Mouse (Mus musculus): ENCODE data around the gene Rnps1. TPM values are rescaled to one million over a fixed set of nuclear protein-coding genes. Genes with fewer than 3 reads are reported as not detected.
A peak's percentile ranks its signal among the peaks of the same experiment; 100 is the strongest.

The Rnps1 gene
- total and polyA plus RNA-seq, 2 experiments from 2014 or later: 260 to 350 TPM

DNA sequence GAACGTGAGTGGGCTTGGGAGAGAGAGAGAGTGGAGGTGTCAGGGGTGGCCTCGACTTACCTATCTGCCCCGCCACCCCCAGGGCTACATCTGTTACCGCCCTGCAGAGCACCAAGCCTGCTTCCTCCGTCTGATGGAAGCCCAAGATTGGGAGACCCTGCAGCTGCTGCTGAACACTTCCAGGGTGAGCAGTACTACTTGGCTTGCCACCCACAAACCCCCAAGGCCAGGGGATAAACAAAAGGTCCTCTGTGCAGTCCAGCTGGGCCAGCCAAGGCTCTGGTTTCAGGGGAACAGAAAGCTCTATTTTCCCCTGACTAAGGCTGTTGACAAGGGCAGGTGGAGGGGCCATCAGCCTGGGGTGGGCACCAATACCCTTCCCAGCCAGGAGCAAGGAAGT lies 60.2 kb downstream of the Rnps1 start:
- H3K4me2 ChIP-seq (ENCODE audit: low read depth, low read length, poor library complexity, severe bottlenecking): no peak overlapping the region
- H3K9ac ChIP-seq (replicated peaks; ENCODE audit: low read length, poor library complexity, severe bottlenecking): no peak overlapping the region
- DNase-seq (ENCODE audit: low spot score) (peak; percentile 54), ATAC-seq (ENCODE audit: low FRiP score) (no peak)
- H3K9me3 ChIP-seq (ENCODE audit: low read length): no peaks in the 10 kb centered on the region
- H3K27ac ChIP-seq (ENCODE audit: low read depth, low read length): no peak overlapping the region
- H3K36me3 ChIP-seq (ENCODE audit: insufficient read depth, low read length): peaks cover 35% of the 10 kb centered on the region
- H3K4me1 ChIP-seq (ENCODE audit: insufficient read depth, low read length): peaks cover 20% of the 10 kb centered on the region
- TF ChIP-seq CTCF (IDR thresholded peaks at IDR 0.05): no peak
- H3K27me3 ChIP-seq (ENCODE audit: insufficient read depth, low read length): no peaks in the 10 kb centered on the region
- H3K4me3 ChIP-seq (ENCODE audit: low read depth, low read length): no peak overlapping the region
- 82% methylated on average over 5 of the region's 5 CpGs for WGBS

Other genes with a start within 250 kb of the Rnps1 start
- gene Atp6v0c, start 244.9 kb upstream of the Rnps1 start, total RNA-seq (2014; rRNA removed): 730 and 771 TPM in 2 replicates
- gene Atp6v0c, start 244.9 kb upstream of the Rnps1 start, polyA plus RNA-seq (2015; fragmentation: Nextera tagmentation; extraction: Ambion mirVana): 2,426 and 2,595 TPM in 2 replicates
- gene Tbc1d24, start 209.0 kb upstream of the Rnps1 start, total RNA-seq (2014; rRNA removed): 146 and 168 TPM in 2 replicates
- 27.4 and 27.6 TPM in 2 replicates for gene Tbc1d24, start 209.0 kb upstream of the Rnps1 start, polyA plus RNA-seq (2015; fragmentation: Nextera tagmentation; extraction: Ambion mirVana)
- 19.4 and 23.6 TPM in 2 replicates for gene Ntn3, start 205.0 kb upstream of the Rnps1 start, total RNA-seq (2014; rRNA removed)
- 4.0 and 4.3 TPM in 2 replicates for gene Ntn3, start 205.0 kb upstream of the Rnps1 start, polyA plus RNA-seq (2015; fragmentation: Nextera tagmentation; extraction: Ambion mirVana)
- 17.4 and 17.9 TPM in 2 replicates for gene Tedc2, start 193.7 kb upstream of the Rnps1 start, total RNA-seq (2014; rRNA removed)
- 9.0 and 11.1 TPM in 2 replicates for gene Tedc2, start 193.7 kb upstream of the Rnps1 start, polyA plus RNA-seq (2015; fragmentation: Nextera tagmentation; extraction: Ambion mirVana)
- gene Ccnf, start 163.1 kb upstream of the Rnps1 start, total RNA-seq (2014; rRNA removed): 6.2 and 6.7 TPM in 2 replicates
- gene Ccnf, start 163.1 kb upstream of the Rnps1 start, polyA plus RNA-seq (2015; fragmentation: Nextera tagmentation; extraction: Ambion mirVana): 5.0 and 5.3 TPM in 2 replicates
- gene Abca17, start 63.5 kb upstream of the Rnps1 start, total RNA-seq (2014; rRNA removed): 0.99 and 1.8 TPM in 2 replicates
- 1.0 and 1.1 TPM in 2 replicates for gene Abca17, start 63.5 kb upstream of the Rnps1 start, polyA plus RNA-seq (2015; fragmentation: Nextera tagmentation; extraction: Ambion mirVana)
- gene Abca3, start 62.6 kb upstream of the Rnps1 start, total RNA-seq (2014; rRNA removed): 91.3 and 95.9 TPM in 2 replicates
- 28.8 and 32.7 TPM in 2 replicates for gene Abca3, start 62.6 kb upstream of the Rnps1 start, polyA plus RNA-seq (2015; fragmentation: Nextera tagmentation; extraction: Ambion mirVana)
- gene Eci1, start 12.1 kb downstream of the Rnps1 start, total RNA-seq (2014; rRNA removed): 20.6 and 26.6 TPM in 2 replicates
- 31.0 and 41.1 TPM in 2 replicates for gene Eci1, start 12.1 kb downstream of the Rnps1 start, polyA plus RNA-seq (2015; fragmentation: Nextera tagmentation; extraction: Ambion mirVana)
- gene Dnase1l2, start 28.5 kb downstream of the Rnps1 start, total RNA-seq (2014; rRNA removed): 5.0 and 5.6 TPM in 2 replicates
- gene Dnase1l2, start 28.5 kb downstream of the Rnps1 start, polyA plus RNA-seq (2015; fragmentation: Nextera tagmentation; extraction: Ambion mirVana): 0.94 and 1.1 TPM in 2 replicates
- gene E4f1, start 55.7 kb downstream of the Rnps1 start, total RNA-seq (2014; rRNA removed): 35.1 and 38.0 TPM in 2 replicates
- gene E4f1, start 55.7 kb downstream of the Rnps1 start, polyA plus RNA-seq (2015; fragmentation: Nextera tagmentation; extraction: Ambion mirVana): 25.6 and 30.6 TPM in 2 replicates
- 49.6 and 50.1 TPM in 2 replicates for gene Pgp, start 55.8 kb downstream of the Rnps1 start, total RNA-seq (2014; rRNA removed)
- 86.8 and 88.7 TPM in 2 replicates for gene Pgp, start 55.8 kb downstream of the Rnps1 start, polyA plus RNA-seq (2015; fragmentation: Nextera tagmentation; extraction: Ambion mirVana)
- 0.57 TPM in 1 of 2 replicates, not detected in the other for gene Bricd5, start 59.3 kb downstream of the Rnps1 start, total RNA-seq (2014; rRNA removed)
- gene Bricd5, start 59.3 kb downstream of the Rnps1 start, polyA plus RNA-seq (2015; fragmentation: Nextera tagmentation; extraction: Ambion mirVana): 0.83 and 0.95 TPM in 2 replicates
- 51.8 and 60.8 TPM in 2 replicates for gene Mlst8, start 64.5 kb downstream of the Rnps1 start, total RNA-seq (2014; rRNA removed)
- 28.4 and 29.5 TPM in 2 replicates for gene Mlst8, start 64.5 kb downstream of the Rnps1 start, polyA plus RNA-seq (2015; fragmentation: Nextera tagmentation; extraction: Ambion mirVana)
- gene Caskin1, start 74.0 kb downstream of the Rnps1 start, total RNA-seq (2014; rRNA removed): 151 and 153 TPM in 2 replicates
- 43.9 and 47.5 TPM in 2 replicates for gene Caskin1, start 74.0 kb downstream of the Rnps1 start, polyA plus RNA-seq (2015; fragmentation: Nextera tagmentation; extraction: Ambion mirVana)
- 175 and 179 TPM in 2 replicates for gene Traf7, start 113.4 kb downstream of the Rnps1 start, total RNA-seq (2014; rRNA removed)
- gene Traf7, start 113.4 kb downstream of the Rnps1 start, polyA plus RNA-seq (2015; fragmentation: Nextera tagmentation; extraction: Ambion mirVana): 71.4 and 73.6 TPM in 2 replicates
- 4.4 and 7.6 TPM in 2 replicates for gene Rab26, start 119.6 kb downstream of the Rnps1 start, total RNA-seq (2014; rRNA removed)
- 15.5 and 17.7 TPM in 2 replicates for gene Rab26, start 119.6 kb downstream of the Rnps1 start, polyA plus RNA-seq (2015; fragmentation: Nextera tagmentation; extraction: Ambion mirVana)
- gene Pkd1, start 135.3 kb downstream of the Rnps1 start, total RNA-seq (2014; rRNA removed): 73.6 and 84.3 TPM in 2 replicates
- gene Pkd1, start 135.3 kb downstream of the Rnps1 start, polyA plus RNA-seq (2015; fragmentation: Nextera tagmentation; extraction: Ambion mirVana): 13.6 and 14.5 TPM in 2 replicates
- 106 and 114 TPM in 2 replicates for gene Tsc2, start 218.1 kb downstream of the Rnps1 start, total RNA-seq (2014; rRNA removed)
- gene Tsc2, start 218.1 kb downstream of the Rnps1 start, polyA plus RNA-seq (2015; fragmentation: Nextera tagmentation; extraction: Ambion mirVana): 56.6 and 61.7 TPM in 2 replicates
- 4.5 and 6.2 TPM in 2 replicates for gene Nthl1, start 218.1 kb downstream of the Rnps1 start, total RNA-seq (2014; rRNA removed)
- 6.0 and 7.2 TPM in 2 replicates for gene Nthl1, start 218.1 kb downstream of the Rnps1 start, polyA plus RNA-seq (2015; fragmentation: Nextera tagmentation; extraction: Ambion mirVana)
- gene Slc9a3r2, start 235.8 kb downstream of the Rnps1 start, total RNA-seq (2014; rRNA removed): 61.7 and 62.8 TPM in 2 replicates
- 52.1 and 52.7 TPM in 2 replicates for gene Slc9a3r2, start 235.8 kb downstream of the Rnps1 start, polyA plus RNA-seq (2015; fragmentation: Nextera tagmentation; extraction: Ambion mirVana)
- not detected in 2 replicates for gene Npw, start 243.9 kb downstream of the Rnps1 start, total RNA-seq (2014; rRNA removed)
- gene Npw, start 243.9 kb downstream of the Rnps1 start, polyA plus RNA-seq (2015; fragmentation: Nextera tagmentation; extraction: Ambion mirVana): 0.59 and 0.86 TPM in 2 replicates